ENCODE assay signal across 7 mouse cellular contexts in genomic region chr17:21488760-21489499, GRCm38 (mm10). TPM values are rescaled to one million over a fixed set of nuclear protein-coding genes. Genes with fewer than 3 reads are reported as not detected.
DNase-seq lines count a peak whose midpoint lies in the region; ATAC-seq lines count a peak whose summit lies in the region.

Gene Zfp53, plus strand, starts transcription at chr17:21488998.

- H3K36me3 ChIP-seq in intestine, embryonic 15.5 days, result no peaks in the 10 kb centered on the region
- H3K36me3 ChIP-seq in midbrain, embryonic 10.5 days, result peaks cover 11% of the 10 kb centered on the region

- WGBS in intestine, embryonic 15.5 days, result under 1% methylated on average over 34 of the region's 34 CpGs
- WGBS in midbrain, embryonic 10.5 days, result 2% methylated on average over 34 of the region's 34 CpGs

- peak; percentile 94 for DNase-seq in adrenal gland, adult 2 months
- DNase-seq in embryo, embryonic 11.5 days (ENCODE audit: low read depth, low spot score), result peak; percentile 64
- DNase-seq in gastrocnemius, postnatal 36 days, result peak; percentile 81 to 84
- peak; percentile 80 to 90 for DNase-seq in left cerebral cortex, postnatal 25 days (ENCODE audit: low spot score in 2 of 2)
- DNase-seq in midbrain, embryonic 10.5 days (ENCODE audit: low spot score), result peak; percentile 82
- DNase-seq in right cerebral cortex, postnatal 4 days, result peak; percentile 70

- intact Hi-C loops in gastrocnemius, postnatal 36 days (cut with DNase I), result no loop called here
- intact Hi-C loops in left cerebral cortex, postnatal 25 days (cut with DNase I), result loop anchor here (2.0 to 5.0 kb wide), 2 partner anchors 18 to 37 kb away; partner anchors contain the start of gene Zfp51

- H3K9me3 ChIP-seq in intestine, embryonic 15.5 days, result no peaks in the 10 kb centered on the region
- no peaks in the 10 kb centered on the region for H3K9me3 ChIP-seq in midbrain, embryonic 10.5 days (replicated peaks)

- no peaks in the 10 kb centered on the region for H3K27me3 ChIP-seq in intestine, embryonic 15.5 days (replicated peaks)
- no peaks in the 10 kb centered on the region for H3K27me3 ChIP-seq in midbrain, embryonic 10.5 days (ENCODE audit: low read depth, poor library complexity, severe bottlenecking)

- peaks cover 4% of the 10 kb centered on the region; the same call in 1 of the 2 replicates for H3K4me1 ChIP-seq in intestine, embryonic 15.5 days (replicated peaks)
- peaks cover 10% of the 10 kb centered on the region for H3K4me1 ChIP-seq in midbrain, embryonic 10.5 days

- ATAC-seq in intestine, embryonic 15.5 days, result peak; percentile 99

- H3K9ac ChIP-seq in intestine, embryonic 15.5 days, result peak within 1 kb of the TSS; percentile 76

- H3K4me2 ChIP-seq in intestine, embryonic 15.5 days (replicated peaks), result peak within 1 kb of the TSS; percentile 73

- peak within 1 kb of the TSS; percentile 86 for H3K4me3 ChIP-seq in intestine, embryonic 15.5 days (replicated peaks)
- peak within 1 kb of the TSS; percentile 70 for H3K4me3 ChIP-seq in midbrain, embryonic 10.5 days

- peak within 1 kb of the TSS; percentile 93 for H3K27ac ChIP-seq in intestine, embryonic 15.5 days
- H3K27ac ChIP-seq in midbrain, embryonic 10.5 days (replicated peaks), result peak within 1 kb of the TSS; percentile 84

RNA-seq across cellular contexts. Expression of gene Zfp53, which starts in this region (rescaled TPM):
- total RNA-seq in adrenal gland, adult 2 months (2021), result 1 to 10 TPM; 3.2 to 4.3 TPM
- polyA plus RNA-seq in adrenal gland, adult 2 months (2012; rRNA removed), result 0.86 and 1.0 TPM in 2 replicates
- 1 to 10 TPM; 1.3 to 1.8 TPM for total RNA-seq in gastrocnemius, postnatal 36 days (2021)
- polyA plus RNA-seq in intestine, embryonic 15.5 days (2015; fragmentation: Nextera tagmentation; extraction: Ambion mirVana), result 12.2 and 14.5 TPM in 2 replicates
- 1 to 10 TPM; 4.0 to 4.7 TPM for total RNA-seq in left cerebral cortex, postnatal 25 days (2021)
- polyA plus RNA-seq in midbrain, embryonic 10.5 days (2016; fragmentation: Nextera tagmentation; extraction: Ambion mirVana), result 10.0 and 10.3 TPM in 2 replicates

Comparison
In these comparisons a context has a peak if more than half of its experiments do, and no peak if none do; other contexts are left out.
1. Peak in every context shown above with its lines: DNase-seq, ATAC-seq, H3K4me3 ChIP-seq and H3K27ac ChIP-seq.